Mouse (Mus musculus) brain, embryonic 14.5 days (tissue): ENCODE data around the gene Pcx. TPM values are rescaled to one million over a fixed set of nuclear protein-coding genes. Genes with fewer than 3 reads are reported as not detected.

ENCODE experiments used
- DNase-seq: peaks from one replicate; pipeline ENCODE4 v3.0.0-alpha.2; 2011; ENCODE audit warnings: low read depth
- CTCF ChIP-seq: fragments of 200-500 bp; IDR thresholded peaks from 2 replicates; pipeline ENCODE4 v1.5.1; 2012; ENCODE audit warnings: inconsistent platforms, mild to moderate bottlenecking, moderate library complexity, borderline replicate concordance; ENCODE audit not compliant: insufficient read depth, insufficient read length; ENCODE audit errors: extremely low read depth
- POLR2A ChIP-seq: fragments of 200-500 bp; IDR thresholded peaks from 2 replicates; pipeline ENCODE4 v1.6.1; 2012; ENCODE audit warnings: mild to moderate bottlenecking, inconsistent platforms, borderline replicate concordance; ENCODE audit not compliant: poor library complexity, insufficient read depth, insufficient read length, severe bottlenecking; ENCODE audit errors: extremely low read depth
- polyA plus RNA-seq: library from polyadenylated mRNA; depleted of rRNA; stranded (reverse); fragments of >200 nt; gene quantifications from 2 replicates; pipeline ENCODE4 v1.2.3, GENCODE M21; 2012; rRNA removed

Gene Pcx
- polyA plus RNA-seq, 1 experiment: 19.4 TPM

GRCm38 (mm10) chr19:4646917-4647492, 136.7 kb downstream of the Pcx start:
- DNase-seq: no peak
- TF ChIP-seq CTCF (no peak), POLR2A (no peak)

GRCm38 (mm10) chr19:4658156-4658555, 147.9 kb downstream of the Pcx start:
- no peak for TF ChIP-seq POLR2A
- TF ChIP-seq CTCF: no peak
- DNase-seq: no peak

GRCm38 (mm10) chr19:4666815-4667214, 156.5 kb downstream of the Pcx start:
- peak; percentile 28 for DNase-seq
- TF ChIP-seq CTCF: peak; percentile 20; the same call in 1 of the 2 replicates
- no peak for TF ChIP-seq POLR2A

GRCm38 (mm10) chr19:4670776-4671175, 160.5 kb downstream of the Pcx start:
- no peak for TF ChIP-seq POLR2A
- TF ChIP-seq CTCF: no peak

More at GRCm38 (mm10) chr19:4670776-4671175, 160.5 kb downstream of the Pcx start:
- DNase-seq: no peak

Other genes starting within 250 kb of the Pcx start
- gene Ssh3, start 241.3 kb upstream of the Pcx start, polyA plus RNA-seq: 50.4 and 57.5 TPM in 2 replicates
- gene Ankrd13d, start 227.3 kb upstream of the Pcx start, polyA plus RNA-seq: 53.4 and 54.2 TPM in 2 replicates
- 114 and 119 TPM in 2 replicates for gene Grk2, start 204.2 kb upstream of the Pcx start, polyA plus RNA-seq
- gene Kdm2a, start 112.2 kb upstream of the Pcx start, polyA plus RNA-seq: 86.9 and 88.9 TPM in 2 replicates
- gene Rhod, start 71.0 kb upstream of the Pcx start, polyA plus RNA-seq: 4.2 and 5.2 TPM in 2 replicates
- 1.7 and 2.9 TPM in 2 replicates for gene Syt12, start 33.0 kb upstream of the Pcx start, polyA plus RNA-seq
- 0.08 TPM in 1 of 2 replicates, not detected in the other for gene 2010003K11Rik, start 11.9 kb upstream of the Pcx start, polyA plus RNA-seq
- gene Lrfn4, start 105.2 kb downstream of the Pcx start, polyA plus RNA-seq: 90.3 and 98.5 TPM in 2 replicates
- gene Rce1, start 115.2 kb downstream of the Pcx start, polyA plus RNA-seq: 65.2 and 115 TPM in 2 replicates
- gene Gm960, start 188.2 kb downstream of the Pcx start, polyA plus RNA-seq: 3.3 and 4.3 TPM in 2 replicates
- gene Sptbn2, start 200.7 kb downstream of the Pcx start, polyA plus RNA-seq: 23.4 and 57.0 TPM in 2 replicates
- gene Rbm4b, start 246.0 kb downstream of the Pcx start, polyA plus RNA-seq: 97.3 and 97.9 TPM in 2 replicates